Comparison of ENCODE assay signal across 8 mouse cellular contexts in genomic region chr4:24249243-24249970, GRCm38 (mm10).
DNase-seq lines count a peak whose midpoint lies in the region; ATAC-seq and TF ChIP-seq lines count a peak whose summit lies in the region.

No protein-coding gene starts in this region.

- no peak overlapping the region for H3K27ac ChIP-seq in gastrocnemius, adult 2 months
- H3K27ac ChIP-seq in midbrain, embryonic 12.5 days (replicated peaks): no peak overlapping the region
- H3K27ac ChIP-seq in midbrain, embryonic 10.5 days (replicated peaks): no peak overlapping the region
- H3K27ac ChIP-seq in embryonic facial prominence, embryonic 14.5 days (replicated peaks; ENCODE audit: low read depth, low read length): no peak overlapping the region

- no peak overlapping the region for H3K4me3 ChIP-seq in gastrocnemius, adult 2 months
- no peak overlapping the region for H3K4me3 ChIP-seq in midbrain, embryonic 12.5 days
- no peak overlapping the region for H3K4me3 ChIP-seq in midbrain, embryonic 10.5 days
- no peak overlapping the region for H3K4me3 ChIP-seq in embryonic facial prominence, embryonic 14.5 days (ENCODE audit: low read depth, low read length)

- no peak for DNase-seq in gastrocnemius, adult 2 months
- no peak for DNase-seq in gastrocnemius, adult 18-20 months (ENCODE audit: low spot score)
- no peak for DNase-seq in midbrain, embryonic 10.5 days (ENCODE audit: low spot score)
- peak; percentile 68 for DNase-seq in embryonic facial prominence, embryonic 14.5 days (ENCODE audit: low spot score)
- peak; percentile 11 for DNase-seq in retina, postnatal 7 days (ENCODE audit: low read depth, low spot score)
- no peak for DNase-seq in spleen, postnatal 4 days (ENCODE audit: low spot score in 2 of 2)

- no peaks in the 10 kb centered on the region for H3K9me3 ChIP-seq in midbrain, embryonic 12.5 days
- H3K9me3 ChIP-seq in midbrain, embryonic 10.5 days (replicated peaks): no peaks in the 10 kb centered on the region
- no peaks in the 10 kb centered on the region for H3K9me3 ChIP-seq in embryonic facial prominence, embryonic 14.5 days (ENCODE audit: control insufficient read depth, low read length)

- 0 out of 2 replicates have a peak, but pooled peaks have one; percentile 38 for ATAC-seq in midbrain, embryonic 12.5 days (ENCODE audit: low FRiP score, low read depth)
- ATAC-seq in embryonic facial prominence, embryonic 14.5 days (ENCODE audit: low read depth): no peak
- ATAC-seq in granulocyte monocyte progenitor cell, adult 5-6 weeks (replicated peaks; ENCODE audit: poor library complexity, severe bottlenecking): no peak; the same call in 1 of the 2 replicates

- no peak overlapping the region for H3K4me2 ChIP-seq in midbrain, embryonic 12.5 days (replicated peaks)
- H3K4me2 ChIP-seq in embryonic facial prominence, embryonic 14.5 days (ENCODE audit: low read depth, low read length): no peak overlapping the region

- H3K4me1 ChIP-seq in midbrain, embryonic 12.5 days: peaks cover 4% of the 10 kb centered on the region; the same call in 1 of the 2 replicates
- no peaks in the 10 kb centered on the region for H3K4me1 ChIP-seq in midbrain, embryonic 10.5 days
- H3K4me1 ChIP-seq in embryonic facial prominence, embryonic 14.5 days (ENCODE audit: control insufficient read depth, insufficient read depth, low read length): no peaks in the 10 kb centered on the region

- WGBS in midbrain, embryonic 12.5 days: 45% methylated on average over 6 of the region's 6 CpGs
- 45% methylated on average over 6 of the region's 6 CpGs for WGBS in midbrain, embryonic 10.5 days
- WGBS in embryonic facial prominence, embryonic 14.5 days: 34% methylated on average over 6 of the region's 6 CpGs

- no peaks in the 10 kb centered on the region for H3K36me3 ChIP-seq in midbrain, embryonic 12.5 days
- H3K36me3 ChIP-seq in midbrain, embryonic 10.5 days: no peaks in the 10 kb centered on the region
- H3K36me3 ChIP-seq in embryonic facial prominence, embryonic 14.5 days (ENCODE audit: control insufficient read depth, insufficient read depth, low read length): no peaks in the 10 kb centered on the region

- H3K9ac ChIP-seq in midbrain, embryonic 12.5 days (replicated peaks): no peak overlapping the region
- no peak overlapping the region for H3K9ac ChIP-seq in embryonic facial prominence, embryonic 14.5 days (ENCODE audit: low read depth, low read length)

- no peaks in the 10 kb centered on the region for H3K27me3 ChIP-seq in midbrain, embryonic 12.5 days
- H3K27me3 ChIP-seq in midbrain, embryonic 10.5 days (ENCODE audit: low read depth, poor library complexity, severe bottlenecking): no peaks in the 10 kb centered on the region
- no peaks in the 10 kb centered on the region for H3K27me3 ChIP-seq in embryonic facial prominence, embryonic 14.5 days (replicated peaks; ENCODE audit: control insufficient read depth, insufficient read depth, low read length)

- intact Hi-C loops in gastrocnemius, adult 2 months (cut with DNase I): loop anchor here (5.0 kb wide), 1 partner anchor 323 kb away; no protein-coding TSS in a partner anchor

- TF ChIP-seq CTCF in gastrocnemius, adult 2 months (IDR thresholded peaks at IDR 0.05): peak; percentile 52

Comparison
In these comparisons a context has a peak if more than half of its experiments do, and no peak if none do; other contexts are left out.
1. DNase-seq: peak in embryonic facial prominence, embryonic 14.5 days (single experiment) and retina, postnatal 7 days (single experiment); none in gastrocnemius, adult 2 months (single experiment), gastrocnemius, adult 18-20 months (single experiment), midbrain, embryonic 10.5 days (single experiment) and spleen, postnatal 4 days (0 of 2).